Mouse (Mus musculus): Measurements from ENCODE around the gene Padi4.

Gene Padi4

GRCm38 (mm10) chr4:140731654-140732053, 42.4 kb downstream of the Padi4 start:
- DNase-seq, result no peak

GRCm38 (mm10) chr4:140726907-140727306, 47.1 kb downstream of the Padi4 start:
- no peak for DNase-seq

- no peak for DNase-seq
Observed at GRCm38 (mm10) chr4:140724739-140725138, 49.3 kb downstream of the Padi4 start.

GRCm38 (mm10) chr4:140723801-140724200, 50.2 kb downstream of the Padi4 start:
- DNase-seq, result peak; percentile 65

GRCm38 (mm10) chr4:140723192-140723591, 50.8 kb downstream of the Padi4 start:
- no peak for DNase-seq

- DNase-seq, result no peak
Observed at GRCm38 (mm10) chr4:140722710-140723109, 51.3 kb downstream of the Padi4 start.

GRCm38 (mm10) chr4:140721968-140722490, 52.0 kb downstream of the Padi4 start:
- DNase-seq, result no peak

- no peak for DNase-seq
Observed at GRCm38 (mm10) chr4:140720091-140720490, 53.9 kb downstream of the Padi4 start.

GRCm38 (mm10) chr4:140718436-140718835, 55.6 kb downstream of the Padi4 start:
- DNase-seq, result no peak

GRCm38 (mm10) chr4:140716994-140717393, 57.0 kb downstream of the Padi4 start:
- no peak for DNase-seq

GRCm38 (mm10) chr4:140714586-140714985, 59.5 kb downstream of the Padi4 start:
- no peak for DNase-seq

- DNase-seq, result peak; percentile 95
Observed at GRCm38 (mm10) chr4:140713480-140714365, 60.3 kb downstream of the Padi4 start.

- peak; percentile 38 for DNase-seq
Observed at GRCm38 (mm10) chr4:140711360-140711759, 62.7 kb downstream of the Padi4 start.

- no peak for DNase-seq
Observed at GRCm38 (mm10) chr4:140710781-140711180, 63.3 kb downstream of the Padi4 start.

- no peak for DNase-seq
Observed at GRCm38 (mm10) chr4:140709617-140710016, 64.4 kb downstream of the Padi4 start.

GRCm38 (mm10) chr4:140709111-140709510, 64.9 kb downstream of the Padi4 start:
- DNase-seq, result no peak

- no peak for DNase-seq
Observed at GRCm38 (mm10) chr4:140708297-140708927, 65.6 kb downstream of the Padi4 start.

GRCm38 (mm10) chr4:140707615-140708014, 66.4 kb downstream of the Padi4 start:
- no peak for DNase-seq

GRCm38 (mm10) chr4:140704166-140704565, 69.9 kb downstream of the Padi4 start:
- peak; percentile 57 for DNase-seq

GRCm38 (mm10) chr4:140703636-140704035, 70.4 kb downstream of the Padi4 start:
- no peak for DNase-seq

GRCm38 (mm10) chr4:140702611-140703327, 71.3 kb downstream of the Padi4 start:
- peak; percentile 92 for DNase-seq

- peak; percentile 59 for DNase-seq
Observed at GRCm38 (mm10) chr4:140701716-140702561, 72.1 kb downstream of the Padi4 start.

All from kidney, postnatal 10 days (tissue).